13 mouse cellular contexts compared by ENCODE assay signal in the genomic region with DNA sequence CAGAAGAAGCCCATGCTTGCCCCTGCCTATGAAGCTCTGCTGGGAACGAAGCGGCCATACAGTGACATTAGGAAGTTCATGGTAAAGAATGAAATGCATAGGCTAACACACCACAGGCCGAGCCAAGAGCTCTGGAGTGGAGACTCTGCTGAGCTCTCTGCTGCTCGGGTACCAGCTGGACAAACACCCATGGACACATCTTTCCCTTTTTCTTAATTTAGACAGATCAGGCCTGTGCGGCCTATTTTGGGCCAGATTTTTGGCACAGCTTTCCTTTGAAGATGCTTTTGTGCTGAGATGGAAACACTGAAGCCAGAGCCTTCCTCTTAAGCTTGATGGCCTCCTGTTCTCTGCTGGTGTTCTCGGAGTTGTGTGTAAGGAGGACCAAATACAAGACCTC.
DNase-seq lines count a peak whose midpoint lies in the region; ATAC-seq lines count a peak whose summit lies in the region.
"Had no signal": no experiment of that assay in that cellular context is flagged by ENCODE, and none has a peak within 500 bp of the region (broad histone marks: within the 10 kb centered on the region; RNA-seq: fewer than 3 reads in every experiment).

No protein-coding gene starts in this region.

- H3K4me3 ChIP-seq in neural tube, embryonic 14.5 days (ENCODE audit: low read depth, low read length), result no peak overlapping the region
- H3K4me3 ChIP-seq: heart, embryonic 10.5 days; limb, embryonic 13.5 days had no signal

- WGBS in neural tube, embryonic 14.5 days, result 83% methylated on average over 6 of the region's 6 CpGs

- peak overlapping the region; percentile 48; the same call in 1 of the 2 replicates for H3K27ac ChIP-seq in neural tube, embryonic 14.5 days (ENCODE audit: low read depth, low read length)
- H3K27ac ChIP-seq: heart, embryonic 10.5 days; limb, embryonic 13.5 days had no signal

- no peaks in the 10 kb centered on the region for H3K27me3 ChIP-seq in neural tube, embryonic 14.5 days (ENCODE audit: control insufficient read depth, insufficient read depth, low read length)
- H3K27me3 ChIP-seq: limb, embryonic 13.5 days had no signal

- DNase-seq in layer of hippocampus, adult 11-12 months (ENCODE audit: low spot score), result peak; percentile 23
- DNase-seq in layer of hippocampus, postnatal 10 days (ENCODE audit: low spot score in 2 of 2), result no peak
- peak; percentile 52 for DNase-seq in cerebellum, adult 11 months
- peak; percentile 74 for DNase-seq in cerebellum, adult 9-11 months
- DNase-seq in urinary bladder, postnatal 14 days (ENCODE audit: low spot score), result no peak
- DNase-seq: adrenal gland, adult 8-10 months; thymus, adult 2 months had no signal

- no peak overlapping the region for H3K4me2 ChIP-seq in neural tube, embryonic 14.5 days (ENCODE audit: low read depth, low read length)
- H3K4me2 ChIP-seq: limb, embryonic 13.5 days had no signal

- no peaks in the 10 kb centered on the region for H3K4me1 ChIP-seq in neural tube, embryonic 14.5 days (ENCODE audit: control insufficient read depth, insufficient read depth, low read length)
- H3K4me1 ChIP-seq: heart, embryonic 10.5 days had no signal

- H3K9ac ChIP-seq in neural tube, embryonic 14.5 days (replicated peaks; ENCODE audit: low read depth, low read length), result no peak overlapping the region
- H3K9ac ChIP-seq: limb, embryonic 13.5 days had no signal

- H3K36me3 ChIP-seq in neural tube, embryonic 14.5 days (ENCODE audit: control insufficient read depth, insufficient read depth, low read length), result peaks cover 21% of the 10 kb centered on the region; the same call in 1 of the 2 replicates

- H3K9me3 ChIP-seq in neural tube, embryonic 14.5 days (ENCODE audit: control insufficient read depth, low read length), result no peaks in the 10 kb centered on the region
- H3K9me3 ChIP-seq: heart, embryonic 10.5 days; limb, embryonic 13.5 days had no signal

- no peak for ATAC-seq in neural tube, embryonic 14.5 days (ENCODE audit: low read depth)
- no peak for ATAC-seq in granulocyte monocyte progenitor cell, adult 5-6 weeks (replicated peaks; ENCODE audit: poor library complexity, severe bottlenecking)
- ATAC-seq: CD4-positive, CD25-positive, alpha-beta regulatory T cell, adult 4 months; forebrain, embryonic 16.5 days had no signal

Comparison
In these comparisons a context has a peak if more than half of its experiments do, and no peak if none do; other contexts are left out.
1. DNase-seq: peak in layer of hippocampus, adult 11-12 months (single experiment), cerebellum, adult 11 months (single experiment) and cerebellum, adult 9-11 months (single experiment); none in layer of hippocampus, postnatal 10 days (0 of 2) and urinary bladder, postnatal 14 days (single experiment).